Mouse (Mus musculus): ENCODE data around the gene Fam89b. TPM values are rescaled to one million over a fixed set of nuclear protein-coding genes. Genes with fewer than 3 reads are reported as not detected.

The Fam89b gene
- total and polyA plus RNA-seq, 3 experiments: 29.6 to 60.2 TPM; not detected in 1

DNA sequence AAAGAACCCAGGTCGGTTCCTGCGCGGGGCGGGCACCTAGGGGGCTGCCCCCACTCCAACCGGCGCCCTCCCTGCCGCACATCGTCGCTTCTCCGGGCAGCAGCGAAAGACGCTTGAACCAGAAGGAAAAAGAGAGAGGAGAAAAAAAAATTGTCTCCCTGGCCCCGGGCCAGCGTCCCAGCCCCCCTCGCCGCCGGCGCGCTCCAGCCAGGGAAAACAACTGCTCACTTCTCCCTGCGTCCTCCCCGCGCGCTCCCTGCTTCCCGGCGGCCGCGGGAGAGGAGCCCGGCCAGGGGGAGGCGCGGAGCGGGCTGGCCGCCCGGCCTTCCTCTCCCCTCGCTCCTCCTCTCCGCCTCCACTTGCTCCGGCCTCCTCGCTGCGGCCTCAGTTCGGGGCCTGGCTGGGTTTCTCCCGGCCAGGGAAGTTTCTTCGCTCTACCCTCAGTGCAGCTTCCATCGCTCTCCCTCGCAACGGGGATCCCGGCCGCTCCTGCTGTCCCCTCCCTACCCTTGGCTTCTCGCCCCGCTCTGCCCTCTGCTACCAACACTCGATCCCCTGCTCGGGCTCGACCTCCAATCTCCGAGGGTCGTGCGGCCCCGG, 12.3 kb upstream of the Fam89b start:
- Histone ChIP-seq H3K9ac (ENCODE audit: control insufficient read depth, low read depth, low read length, poor library complexity, severe bottlenecking) (no peak overlapping the region), H3K27me3 (ENCODE audit: control insufficient read depth in 1 of 2, insufficient read depth in 2 of 2, low read length in 2 of 2) (peaks cover 0 to 2% of the 10 kb centered on the region in 2 experiments; a peak in 1 of 4 replicates), H3K4me1 (ENCODE audit: control insufficient read depth in 1 of 2, insufficient read depth in 2 of 2, low read length in 2 of 2) (peaks cover 0 to 4% of the 10 kb centered on the region in 2 experiments; a peak in 2 of 4 replicates), H3K27ac (ENCODE audit: control insufficient read depth, low read depth, low read length) (no peak overlapping the region), H3K4me3 (ENCODE audit: control insufficient read depth in 1 of 2, insufficient read depth in 1 of 2, low read depth in 2 of 2, low read length in 2 of 2) (no peak overlapping the region), H3K36me3 (ENCODE audit: control insufficient read depth in 1 of 2, insufficient read depth in 2 of 2, low read length in 2 of 2) (no peaks in the 10 kb centered on the region), H3K9me3 (replicated peaks; ENCODE audit: insufficient read depth, low read length) (no peaks in the 10 kb centered on the region), H3K79me2 (ENCODE audit: control insufficient read depth, insufficient read depth, low read length, poor library complexity) (no peaks in the 10 kb centered on the region)
- DNase-seq (ENCODE audit: low read depth, low spot score): no peak
- TF ChIP-seq ZMIZ1 (IDR thresholded peaks at IDR 0.05; ENCODE audit: low read depth, low read length): no peak
- no peak for TF ChIP-seq ZKSCAN1 (IDR thresholded peaks at IDR 0.05; ENCODE audit: low read depth, low read length)
- no peak for TF ChIP-seq TBP (IDR thresholded peaks at IDR 0.05; ENCODE audit: low read depth, low read length)
- TF ChIP-seq CHD2 (IDR thresholded peaks at IDR 0.05; ENCODE audit: low read length): no peak
- no peak for TF ChIP-seq RCOR1 (IDR thresholded peaks at IDR 0.05; ENCODE audit: low read depth, low read length)
- no peak for TF ChIP-seq TCF12 (IDR thresholded peaks at IDR 0.05; ENCODE audit: low read depth, low read length)
- no peak for TF ChIP-seq USF1 (IDR thresholded peaks at IDR 0.05; ENCODE audit: low read depth, low read length)
- no peak for TF ChIP-seq MAX (IDR thresholded peaks at IDR 0.05; ENCODE audit: low read length)
- no peak for TF ChIP-seq TAL1 (IDR thresholded peaks at IDR 0.05; ENCODE audit: low read length)
- TF ChIP-seq JUND (IDR thresholded peaks at IDR 0.05; ENCODE audit: low read depth, low read length): no peak
- no peak for TF ChIP-seq RAD21 (IDR thresholded peaks at IDR 0.05; ENCODE audit: low read depth, low read length)

DNA sequence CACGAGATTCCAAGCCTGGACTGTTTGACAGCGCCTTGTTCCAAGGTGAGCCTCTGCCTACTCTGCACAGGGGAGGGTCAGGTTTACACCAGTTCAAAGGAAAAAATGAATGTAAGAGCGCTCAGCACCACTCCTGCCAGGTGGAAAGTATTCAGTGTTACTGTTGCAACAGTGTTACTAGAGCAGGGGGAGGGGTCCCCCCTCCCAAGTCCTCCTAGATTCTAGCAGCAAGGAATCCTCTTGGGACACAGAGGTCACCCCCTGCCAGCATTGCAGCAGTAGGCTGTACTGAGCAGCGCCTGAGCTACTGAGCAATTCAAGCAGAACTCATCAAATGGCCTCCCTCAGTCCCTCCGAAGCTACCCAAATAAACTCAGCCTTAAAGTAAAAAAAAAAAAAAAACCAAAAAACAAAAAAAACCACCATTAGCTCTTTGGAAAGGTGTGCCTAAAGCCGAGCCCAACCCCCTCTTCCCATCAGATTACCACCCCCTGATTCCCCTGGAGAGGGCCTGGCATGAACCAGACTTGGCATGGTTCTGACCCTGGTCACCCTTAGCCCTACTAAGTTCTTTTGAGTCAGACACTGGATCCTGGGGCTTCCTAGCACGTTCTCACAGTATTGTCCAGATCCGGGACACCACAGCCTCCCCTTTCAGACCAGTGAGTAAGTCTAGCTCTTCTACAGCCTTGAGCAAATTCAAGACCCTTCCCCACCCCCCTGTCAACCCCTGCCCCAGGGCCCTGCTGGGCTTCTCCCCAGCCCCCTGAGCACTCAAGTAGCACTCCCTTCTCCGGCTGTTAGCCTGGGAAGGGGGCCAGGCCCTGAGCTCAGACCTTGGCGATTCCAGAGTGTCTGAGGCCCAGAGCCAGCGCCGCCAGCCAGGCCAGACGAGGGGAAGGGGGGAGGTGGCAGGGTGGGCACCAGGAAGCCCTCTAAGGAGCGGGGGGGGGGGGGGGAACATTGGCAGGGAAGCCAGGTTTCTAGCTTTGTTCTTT, 11.2 kb upstream of the Fam89b start, which contains the start of gene Ltbp3:
Ltbp3 (plus strand) TSS at position 585 of the 998 bp plus-strand sequence.
- no peak within 1 kb of the TSS for H3K27ac ChIP-seq (ENCODE audit: control insufficient read depth, low read depth, low read length)
- H3K4me3 ChIP-seq (ENCODE audit: control insufficient read depth in 1 of 2, insufficient read depth in 1 of 2, low read depth in 2 of 2, low read length in 2 of 2): no peak within 1 kb of the TSS
- H3K36me3 ChIP-seq (ENCODE audit: control insufficient read depth in 1 of 2, insufficient read depth in 2 of 2, low read length in 2 of 2): no peaks in the 10 kb centered on the region
- peaks cover 0 to 2% of the 10 kb centered on the region in 2 experiments; a peak in 1 of 4 replicates for H3K27me3 ChIP-seq (ENCODE audit: control insufficient read depth in 1 of 2, insufficient read depth in 2 of 2, low read length in 2 of 2)
- H3K4me1 ChIP-seq (ENCODE audit: control insufficient read depth in 1 of 2, insufficient read depth in 2 of 2, low read length in 2 of 2): no peaks in the 10 kb centered on the region
- no peaks in the 10 kb centered on the region for H3K9me3 ChIP-seq (replicated peaks; ENCODE audit: insufficient read depth, low read length)
- no peak for DNase-seq (ENCODE audit: low read depth, low spot score)
- no peaks in the 10 kb centered on the region for H3K79me2 ChIP-seq (ENCODE audit: control insufficient read depth, insufficient read depth, low read length, poor library complexity)
- TF ChIP-seq UBTF (IDR thresholded peaks at IDR 0.05; ENCODE audit: borderline replicate concordance, insufficient read depth, low read depth, low read length): no peak
- TF ChIP-seq MYB (IDR thresholded peaks at IDR 0.05; ENCODE audit: low read depth, low read length): no peak
- TF ChIP-seq USF1 (IDR thresholded peaks at IDR 0.05; ENCODE audit: low read depth, low read length): no peak
- TF ChIP-seq MAFK (IDR thresholded peaks at IDR 0.05; ENCODE audit: borderline replicate concordance, low read depth, low read length): no peak
- H3K9ac ChIP-seq (ENCODE audit: control insufficient read depth, low read depth, low read length, poor library complexity, severe bottlenecking): no peak within 1 kb of the TSS
